Mouse (Mus musculus): ENCODE data around the gene Gm10959.

DNA sequence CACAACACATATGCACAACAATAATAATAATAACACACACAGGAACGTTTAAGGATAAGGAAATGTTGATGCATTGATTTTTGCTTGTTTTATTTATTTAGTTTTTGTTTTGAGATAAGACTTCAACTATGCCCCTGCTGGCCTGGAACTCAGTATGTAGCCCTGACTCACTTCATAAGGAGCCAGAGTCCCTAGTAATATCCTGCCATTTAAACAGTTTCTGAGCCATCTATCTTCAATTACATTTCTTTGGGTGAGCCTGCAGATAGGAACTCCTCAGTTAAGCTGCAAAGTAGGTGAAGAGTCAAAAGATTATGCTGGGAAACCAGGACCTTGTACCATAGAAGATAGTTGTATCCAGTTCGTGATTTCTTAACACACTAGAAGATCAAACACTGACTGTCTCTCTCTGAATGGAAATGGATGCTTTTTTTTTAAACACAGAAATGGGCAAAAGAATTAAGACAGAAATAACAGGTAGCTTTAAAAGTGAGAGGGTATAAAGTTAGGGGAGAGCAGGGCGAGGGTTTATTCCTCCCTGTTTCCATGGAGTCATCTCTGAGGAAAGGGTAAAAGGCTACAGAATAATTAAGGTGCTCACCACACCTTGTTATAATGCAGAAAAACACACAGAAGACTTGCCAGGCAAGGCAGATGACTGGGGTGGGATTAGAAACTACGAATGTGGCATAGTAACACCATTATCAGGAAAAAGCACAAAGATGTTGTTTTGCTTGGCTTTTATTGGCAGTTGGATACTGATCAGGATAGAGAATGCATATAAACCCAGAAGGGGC, 31.5 kb downstream of the Gm10959 start:
- TF ChIP-seq CTCF (IDR thresholded peaks at IDR 0.05; ENCODE audit: borderline replicate concordance, insufficient read depth, low read depth, low read length), result no peak
- no peak for TF ChIP-seq POLR2A (IDR thresholded peaks at IDR 0.05; ENCODE audit: borderline replicate concordance, insufficient read depth, low read length)
